Mouse (Mus musculus): ENCODE data around the gene Gm14139. TPM values are rescaled to one million over a fixed set of nuclear protein-coding genes. Genes with fewer than 3 reads are reported as not detected.
"Not testable (repeated sequence)": the region's sequence is repeated elsewhere in the genome, so short reads cannot be mapped to it uniquely, and the experiment has no call there.

Gm14139 gene
- not detected in 2 replicates for polyA plus RNA-seq (2015; fragmentation: Nextera tagmentation; extraction: Ambion mirVana)

- not testable (repeated sequence) for H3K9ac ChIP-seq; ATAC-seq (ENCODE audit: low FRiP score, low read depth); H3K4me1 ChIP-seq (replicated peaks); H3K27ac ChIP-seq (replicated peaks); H3K36me3 ChIP-seq; H3K9me3 ChIP-seq; H3K4me2 ChIP-seq; H3K4me3 ChIP-seq; H3K27me3 ChIP-seq
- WGBS: 78% methylated on average over 7 of the region's 7 CpGs
Measured at GRCm38 (mm10) chr2:150181570-150181999, at the start of gene Gm14139. Gene Gm14139 (plus strand): TSS chr2:150181755.

DNA sequence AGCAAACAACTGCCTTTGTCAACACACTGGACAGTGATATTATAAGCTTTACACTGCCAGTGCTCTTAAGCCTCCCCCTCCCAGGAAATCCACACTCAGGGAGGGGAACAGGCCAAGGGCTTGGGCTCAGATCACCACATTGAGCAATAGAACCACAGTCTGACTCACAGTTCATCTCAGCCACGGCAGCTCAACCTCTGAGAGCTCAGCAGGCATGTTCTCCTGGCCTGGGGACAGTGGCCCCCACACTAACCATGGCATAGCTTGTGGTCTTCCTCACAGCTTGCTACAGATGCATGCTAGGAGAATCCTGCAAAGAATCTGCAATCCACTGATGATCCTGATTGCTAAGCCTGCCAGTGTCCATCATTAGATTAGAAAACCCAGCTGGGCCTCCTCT is 49.6 kb upstream of the Gm14139 start:
- H3K4me2 ChIP-seq; H3K4me1 ChIP-seq (replicated peaks); ATAC-seq (ENCODE audit: low FRiP score, low read depth); H3K27ac ChIP-seq (replicated peaks); H3K27me3 ChIP-seq; H3K9ac ChIP-seq; H3K4me3 ChIP-seq: not testable (repeated sequence)
- Histone ChIP-seq H3K36me3 (peaks cover 44% of the 10 kb centered on the region), H3K9me3 (peaks cover 21% of the 10 kb centered on the region; the same call in 1 of the 2 replicates)
- 94% methylated on average over 1 of the region's 1 CpGs for WGBS

GRCm38 (mm10) chr2:150132773-150133172 is 48.8 kb upstream of the Gm14139 start:
- 97% methylated on average over 2 of the region's 2 CpGs for WGBS
- Histone ChIP-seq H3K9ac (no peak overlapping the region), H3K4me1 (replicated peaks) (peaks cover 7% of the 10 kb centered on the region), H3K4me2 (no peak overlapping the region), H3K27me3 (no peaks in the 10 kb centered on the region), H3K27ac (replicated peaks) (no peak overlapping the region), H3K4me3 (no peak overlapping the region), H3K36me3 (peaks cover 43% of the 10 kb centered on the region), H3K9me3 (peaks cover 21% of the 10 kb centered on the region; the same call in 1 of the 2 replicates)
- no peak for ATAC-seq (ENCODE audit: low FRiP score, low read depth)

GRCm38 (mm10) chr2:150136435-150136897 is 45.1 kb upstream of the Gm14139 start, which contains the start of gene Zfp120:
Gene Zfp120 (minus strand): TSS chr2:150136708.
- peak within 1 kb of the TSS; percentile 81 for H3K27ac ChIP-seq (replicated peaks)
- H3K4me3 ChIP-seq: peak within 1 kb of the TSS; percentile 82
- H3K9ac ChIP-seq: peak within 1 kb of the TSS; percentile 69
- peaks cover 18% of the 10 kb centered on the region for H3K36me3 ChIP-seq
- WGBS: under 1% methylated on average over 13 of the region's 13 CpGs
- peaks cover 7% of the 10 kb centered on the region for H3K4me1 ChIP-seq (replicated peaks)
- ATAC-seq (ENCODE audit: low FRiP score, low read depth): peak; percentile 100
- H3K27me3 ChIP-seq: no peaks in the 10 kb centered on the region
- H3K4me2 ChIP-seq: peak within 1 kb of the TSS; percentile 66
- H3K9me3 ChIP-seq: peaks cover 4% of the 10 kb centered on the region; the same call in 1 of the 2 replicates

DNA sequence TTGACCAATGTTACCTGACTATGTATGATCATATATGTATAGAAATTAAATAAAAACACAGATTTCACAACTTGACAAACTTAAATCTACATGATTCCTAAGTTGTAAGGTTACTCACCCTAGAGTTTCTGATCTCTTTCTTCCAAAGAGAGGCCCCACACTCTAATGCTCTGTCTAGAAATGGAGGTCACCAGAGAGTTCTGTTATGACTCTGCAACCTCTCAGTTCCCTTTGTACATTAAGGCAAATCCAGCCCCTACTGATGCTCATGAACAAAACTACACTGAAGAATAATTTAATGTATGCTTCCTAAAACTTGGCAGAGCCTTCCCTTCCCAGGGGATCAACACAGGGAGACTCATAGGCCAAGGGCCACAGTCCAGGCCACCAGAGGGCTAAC is 14.9 kb upstream of the Gm14139 start:
- no peak overlapping the region for H3K4me2 ChIP-seq

GRCm38 (mm10) chr2:150173833-150174232 is 7.7 kb upstream of the Gm14139 start:
- Histone ChIP-seq H3K27me3 (no peaks in the 10 kb centered on the region), H3K9ac (no peak overlapping the region), H3K27ac (replicated peaks) (no peak overlapping the region), H3K4me3 (no peak overlapping the region), H3K36me3 (no peaks in the 10 kb centered on the region), H3K9me3 (0 out of 2 replicates have a peak, but pooled peaks cover 6% of the 10 kb centered on the region), H3K4me2 (no peak overlapping the region), H3K4me1 (replicated peaks) (no peaks in the 10 kb centered on the region)
- no peak for ATAC-seq (ENCODE audit: low FRiP score, low read depth)

More for the DNA sequence above, 14.9 kb upstream of the Gm14139 start:
- no peak for ATAC-seq (ENCODE audit: low FRiP score, low read depth)
- Histone ChIP-seq H3K27me3 (no peaks in the 10 kb centered on the region), H3K9me3 (no peaks in the 10 kb centered on the region), H3K4me1 (replicated peaks) (no peaks in the 10 kb centered on the region), H3K4me3 (no peak overlapping the region), H3K27ac (replicated peaks) (no peak overlapping the region), H3K36me3 (no peaks in the 10 kb centered on the region), H3K9ac (no peak overlapping the region)

DNA sequence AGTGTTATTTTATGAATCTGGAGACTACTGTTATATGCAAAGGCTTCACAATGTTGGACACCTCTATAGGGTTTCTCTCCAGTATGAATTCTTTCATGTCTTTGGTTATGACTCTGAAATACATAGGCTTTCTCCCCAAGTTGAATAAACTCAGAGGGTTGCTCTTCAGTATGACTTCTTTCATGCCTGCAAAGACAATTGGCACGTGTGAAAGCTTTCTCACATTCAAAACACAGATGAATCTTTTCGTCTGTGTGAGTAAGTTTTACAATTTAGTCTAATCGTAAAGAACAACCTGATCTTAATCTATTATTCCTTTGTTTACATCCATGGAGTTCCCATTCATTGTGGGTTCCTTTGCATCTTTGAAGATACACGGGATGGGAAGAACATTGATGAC is 2.0 kb upstream of the Gm14139 start, which contains the start of gene Gm10770:
TSS of gene Gm10770 (minus strand) at position 101 of the 400 bp plus-strand sequence.
- H3K4me3 ChIP-seq; H3K27ac ChIP-seq (replicated peaks); H3K36me3 ChIP-seq; H3K9ac ChIP-seq; ATAC-seq (ENCODE audit: low FRiP score, low read depth); H3K27me3 ChIP-seq; H3K4me2 ChIP-seq; H3K4me1 ChIP-seq (replicated peaks); H3K9me3 ChIP-seq: not testable (repeated sequence)
- WGBS: 88% methylated on average over 4 of the region's 4 CpGs

DNA sequence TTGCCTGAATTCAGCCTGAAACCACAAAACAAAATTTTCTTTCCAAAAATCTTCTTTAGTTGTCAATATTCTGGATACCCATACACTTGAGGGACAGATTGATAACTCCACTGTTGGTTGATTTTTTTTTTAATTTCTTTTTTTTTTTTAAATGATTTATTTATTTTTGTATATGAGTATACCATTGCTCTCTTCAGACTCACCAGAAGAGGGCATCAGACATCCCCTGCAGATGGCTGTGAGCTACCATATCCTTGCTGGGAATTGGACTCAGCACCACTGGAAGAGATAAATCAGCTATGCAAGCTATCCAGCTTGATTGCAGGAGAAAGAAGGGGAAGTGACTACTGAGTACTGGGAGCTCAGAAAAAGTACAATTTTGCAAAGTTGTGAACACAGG is 509 bp upstream of the Gm14139 start:
- H3K36me3 ChIP-seq; H3K4me2 ChIP-seq; H3K27me3 ChIP-seq; H3K9me3 ChIP-seq; H3K4me1 ChIP-seq (replicated peaks); ATAC-seq (ENCODE audit: low FRiP score, low read depth); H3K9ac ChIP-seq; H3K27ac ChIP-seq (replicated peaks); H3K4me3 ChIP-seq: not testable (repeated sequence)

DNA sequence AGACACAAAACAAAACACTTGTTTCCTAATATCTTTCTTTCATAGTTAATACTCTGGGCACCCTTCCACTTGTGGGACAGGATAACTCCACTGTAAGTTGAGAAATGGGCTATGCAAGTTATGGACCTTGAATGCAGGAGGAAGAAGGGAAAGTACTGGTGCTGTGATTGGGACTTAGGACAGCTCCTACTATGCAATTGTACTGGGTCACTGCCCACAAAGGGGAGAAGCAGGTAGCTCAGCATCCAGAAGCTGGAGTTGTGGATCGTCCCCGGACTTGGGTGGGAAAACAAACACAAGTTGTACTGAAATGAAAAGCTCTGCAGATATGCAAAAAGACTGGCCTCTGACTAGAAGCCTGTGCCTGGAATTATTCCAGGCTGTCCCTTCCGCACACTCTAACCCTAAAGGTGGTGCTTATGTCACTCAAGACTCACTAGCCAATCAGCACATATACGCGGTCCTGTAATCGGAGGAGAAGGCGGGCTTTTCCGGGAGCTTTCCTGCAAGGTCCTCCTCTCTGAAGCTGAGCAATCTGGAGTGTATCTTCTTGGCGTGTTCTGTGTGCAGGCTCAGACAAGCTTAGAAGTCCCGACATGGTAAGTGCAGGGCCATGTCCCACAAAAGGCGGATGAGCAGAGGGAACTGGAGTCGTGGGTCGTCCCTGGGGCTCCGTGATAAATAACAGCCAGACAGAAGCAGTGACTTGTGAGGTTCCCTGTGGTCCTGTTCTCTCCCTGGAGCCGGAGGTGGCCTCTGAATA is 36.2 kb downstream of the Gm14139 start, which contains the start of gene Zfp937:
TSS of gene Zfp937 (plus strand) at position 474 of the 763 bp plus-strand sequence.
- Histone ChIP-seq H3K4me2 (peak within 1 kb of the TSS; percentile 56), H3K9ac (peak within 1 kb of the TSS; percentile 48), H3K27ac (replicated peaks) (peak within 1 kb of the TSS; percentile 67; the same call in 1 of the 2 replicates), H3K4me3 (peak within 1 kb of the TSS; percentile 48)
- 0% methylated on average over 15 of the region's 15 CpGs for WGBS
- H3K9me3 ChIP-seq; H3K36me3 ChIP-seq; H3K4me1 ChIP-seq (replicated peaks); H3K27me3 ChIP-seq: not testable (repeated sequence)
- peak; percentile 100 for ATAC-seq (ENCODE audit: low FRiP score, low read depth)

DNA sequence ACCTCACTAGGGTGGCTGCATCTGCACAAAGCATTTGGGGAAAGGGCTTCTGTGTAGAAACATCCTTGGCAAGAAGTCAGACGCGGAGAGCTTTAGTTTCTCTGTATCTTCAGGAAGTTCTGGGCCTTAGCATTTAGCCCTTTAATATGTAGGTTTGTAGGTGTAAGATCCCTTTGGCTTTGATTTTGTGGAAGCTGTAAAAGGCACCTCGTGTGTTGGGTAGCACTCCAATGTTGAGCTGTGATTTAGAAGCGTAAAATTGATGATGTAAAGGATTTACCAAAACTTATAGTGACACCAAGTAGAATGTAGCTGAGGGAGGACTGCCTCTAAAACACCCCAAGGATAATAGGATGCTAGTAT is 36.8 kb downstream of the Gm14139 start:
- peak overlapping the region; percentile 56 for H3K4me2 ChIP-seq
- not testable (repeated sequence) for ATAC-seq (ENCODE audit: low FRiP score, low read depth); H3K36me3 ChIP-seq; H3K4me1 ChIP-seq (replicated peaks); H3K27me3 ChIP-seq; H3K9me3 ChIP-seq
- peak overlapping the region; percentile 48 for H3K9ac ChIP-seq
- 19% methylated on average over 4 of the region's 4 CpGs for WGBS
- H3K4me3 ChIP-seq: peak overlapping the region; percentile 48
- peak overlapping the region; percentile 67; the same call in 1 of the 2 replicates for H3K27ac ChIP-seq (replicated peaks)

- not testable (repeated sequence) for H3K4me1 ChIP-seq (replicated peaks); H3K36me3 ChIP-seq; H3K4me2 ChIP-seq; H3K4me3 ChIP-seq; ATAC-seq (ENCODE audit: low FRiP score, low read depth); H3K27ac ChIP-seq (replicated peaks); H3K9ac ChIP-seq; H3K27me3 ChIP-seq; H3K9me3 ChIP-seq
Measured at GRCm38 (mm10) chr2:150223263-150223662, 41.7 kb downstream of the Gm14139 start.

All from hindbrain, embryonic 15.5 days (tissue).